Mouse (Mus musculus): Measurements from ENCODE around the gene Zscan10.

DNA sequence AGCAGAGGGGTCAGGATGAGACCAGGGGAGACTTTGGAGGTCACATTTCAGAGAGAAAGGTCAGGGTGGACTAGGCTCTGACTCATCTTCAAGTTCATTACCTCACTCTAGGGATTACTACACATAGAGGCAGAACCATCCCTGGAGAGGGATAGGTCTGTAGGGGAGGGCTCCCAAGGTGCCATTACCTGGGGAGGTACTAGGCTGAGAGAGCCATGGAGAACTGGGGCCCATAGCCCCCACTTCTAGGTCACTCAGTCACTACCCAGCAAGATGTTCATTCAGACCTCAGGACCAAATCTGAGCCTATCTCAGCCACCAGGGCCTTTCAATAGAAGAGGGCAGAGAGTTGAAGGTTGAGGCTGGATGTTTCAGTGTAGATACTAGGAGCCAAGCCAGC is 46.3 kb upstream of the Zscan10 start:
- TF ChIP-seq GATA1 (IDR thresholded peaks at IDR 0.05; ENCODE audit: low read length) (no peak), TAL1 (IDR thresholded peaks at IDR 0.05; ENCODE audit: low read length) (no peak)
